Mouse (Mus musculus) gastrocnemius, adult 18-20 months (tissue): Measurements from ENCODE around the gene Psmb5. TPM values are rescaled to one million over a fixed set of nuclear protein-coding genes. Genes with fewer than 3 reads are reported as not detected.

Source experiments
- DNase-seq: peaks from one replicate; pipeline ENCODE4 v3.0.0; 2021; ENCODE audit warnings: low spot score
- long read RNA-seq, 2 experiments: library from polyadenylated mRNA; stranded (forward); transcript quantifications; one replicate each; pipeline ENCODE4 v2.0.0; 2021
- total RNA-seq, 2 experiments: library from RNA; stranded (reverse); gene quantifications; 2 replicates each; pipeline ENCODE4 v1.2.3; 2021

Psmb5 gene
- total RNA-seq, result 100 to 1,000 TPM; 162 to 169 TPM
- long read RNA-seq, experiment 1, transcript Psmb5-201 (3 exons, 899 nt), result major isoform, 137 of 144 reads
- long read RNA-seq, experiment 1, partial matches to known transcripts, result 4 of 144 reads
- long read RNA-seq, experiment 1, other reads (novel, unspliced or antisense), result 2 of 144 reads
- long read RNA-seq, experiment 2, transcript Psmb5-201 (3 exons, 899 nt), result major isoform, 118 of 129 reads
- long read RNA-seq, experiment 2, partial matches to known transcripts, result 10 of 129 reads
- long read RNA-seq, experiment 2, other reads (novel, unspliced or antisense), result 0 of 129 reads

DNA sequence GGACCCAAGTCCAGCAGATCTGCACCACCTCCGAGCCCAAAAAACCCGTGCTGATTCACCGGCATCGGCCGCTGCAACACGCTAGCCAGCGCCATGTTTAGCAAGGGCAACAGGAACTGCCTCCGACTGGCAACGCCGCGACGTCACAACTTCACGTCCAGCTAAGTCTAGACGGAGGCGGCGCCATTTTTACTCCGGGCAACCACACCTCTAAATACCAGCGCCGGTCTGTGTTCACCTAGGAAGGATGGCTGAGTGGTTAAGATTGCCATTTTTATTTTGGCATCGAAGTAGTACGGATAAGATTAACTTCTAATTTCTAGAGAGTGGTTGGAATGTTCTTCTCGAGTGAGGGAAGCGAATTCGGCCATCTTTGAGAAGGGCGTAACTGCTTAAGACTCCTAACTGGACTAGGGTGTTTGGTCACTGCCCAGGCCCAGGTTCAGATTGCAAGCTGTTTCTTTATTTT lies at the start of gene Psmb5:
Gene Psmb5 (minus strand): TSS at position 126 of the 469 bp plus-strand sequence.
- peak; percentile 85 for DNase-seq

- no peak for DNase-seq
These were observed 46.8 kb upstream of the Psmb5 start for GRCm38 (mm10) chr14:54664477-54665222.

DNA sequence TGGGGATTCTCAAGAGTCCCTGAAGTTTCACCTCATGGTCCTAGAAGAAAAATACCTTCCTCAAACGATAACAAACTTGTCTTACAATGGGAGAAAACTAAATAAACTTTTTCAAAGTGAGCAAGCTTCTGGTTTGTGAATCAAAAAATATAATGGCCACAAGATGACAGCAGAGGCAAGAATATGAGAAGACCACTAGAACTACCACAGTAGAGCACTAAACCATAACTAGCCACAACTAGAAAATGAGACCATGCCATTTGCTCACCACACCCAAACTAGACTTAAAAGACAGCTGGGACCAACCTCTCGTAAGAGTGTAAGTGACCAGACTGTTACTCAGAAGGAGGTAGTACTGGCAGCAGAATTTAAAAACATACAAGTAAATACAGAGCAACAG lies 42.2 kb upstream of the Psmb5 start:
- no peak for DNase-seq

DNA sequence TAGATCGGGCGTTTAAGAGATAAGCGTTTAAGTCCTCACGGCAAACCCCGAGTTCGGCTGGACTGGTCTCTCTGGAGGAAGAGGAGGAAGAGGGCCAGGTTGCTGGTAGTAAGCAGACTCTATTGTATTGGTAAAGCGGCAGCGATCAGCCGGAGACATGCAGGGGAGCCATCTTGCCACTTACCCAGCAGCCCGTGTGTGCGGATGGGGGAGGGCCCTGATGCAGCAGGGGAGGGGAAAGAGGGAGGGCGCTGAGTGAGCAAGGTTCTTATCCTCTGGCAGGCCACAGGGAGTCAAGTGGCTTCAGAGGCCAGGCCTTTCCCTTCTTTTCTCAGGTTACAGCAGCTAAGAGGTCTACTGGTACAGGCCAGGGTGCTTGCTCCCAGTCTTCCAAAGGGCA lies 35.7 kb upstream of the Psmb5 start:
- peak; percentile 91 for DNase-seq

GRCm38 (mm10) chr14:54652787-54653186 lies 35.0 kb upstream of the Psmb5 start:
- no peak for DNase-seq

DNA sequence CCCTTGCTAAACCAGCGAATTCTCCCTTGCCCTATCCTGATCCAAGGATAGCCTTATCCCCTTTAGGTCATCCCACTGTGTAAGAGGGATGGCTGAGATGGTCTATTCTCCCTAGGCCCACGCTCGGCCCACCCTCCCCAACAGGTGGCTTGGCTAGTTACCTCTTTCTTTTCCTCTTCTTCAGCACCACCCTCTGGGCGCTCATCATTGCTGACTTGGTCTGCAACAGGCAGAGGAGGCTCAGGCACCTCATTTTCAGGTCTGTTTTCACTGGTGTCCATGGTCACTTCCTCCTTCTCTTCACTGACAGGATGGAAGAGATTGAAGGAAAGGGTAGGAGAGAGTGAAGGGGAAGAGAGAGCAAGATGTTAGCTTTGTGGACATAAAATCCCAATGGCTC lies 33.7 kb upstream of the Psmb5 start:
- DNase-seq, result no peak

- DNase-seq, result peak; percentile 88
These were observed 33.0 kb upstream of the Psmb5 start for GRCm38 (mm10) chr14:54650621-54651454.

DNA sequence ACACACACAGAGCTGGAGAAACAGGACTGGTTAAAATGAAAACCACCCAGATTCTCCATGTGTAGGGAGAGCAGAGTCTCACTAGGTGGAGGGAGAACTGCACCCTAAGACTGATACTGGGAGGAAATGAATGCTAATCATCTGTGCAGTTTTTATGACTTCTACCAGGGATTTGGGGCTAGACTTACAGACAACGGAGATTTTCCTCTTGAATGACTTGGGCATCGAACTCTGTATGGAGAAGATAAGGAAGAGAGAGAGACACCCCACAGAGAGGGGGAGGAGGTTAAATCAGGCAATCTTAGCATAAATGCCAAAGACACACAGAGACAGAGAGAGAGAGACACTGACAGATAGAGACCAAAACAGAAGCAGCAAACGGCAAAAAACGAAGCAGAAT lies 30.1 kb upstream of the Psmb5 start:
- no peak for DNase-seq

- DNase-seq, result no peak
These were observed 29.2 kb upstream of the Psmb5 start for GRCm38 (mm10) chr14:54646898-54647636.

DNA sequence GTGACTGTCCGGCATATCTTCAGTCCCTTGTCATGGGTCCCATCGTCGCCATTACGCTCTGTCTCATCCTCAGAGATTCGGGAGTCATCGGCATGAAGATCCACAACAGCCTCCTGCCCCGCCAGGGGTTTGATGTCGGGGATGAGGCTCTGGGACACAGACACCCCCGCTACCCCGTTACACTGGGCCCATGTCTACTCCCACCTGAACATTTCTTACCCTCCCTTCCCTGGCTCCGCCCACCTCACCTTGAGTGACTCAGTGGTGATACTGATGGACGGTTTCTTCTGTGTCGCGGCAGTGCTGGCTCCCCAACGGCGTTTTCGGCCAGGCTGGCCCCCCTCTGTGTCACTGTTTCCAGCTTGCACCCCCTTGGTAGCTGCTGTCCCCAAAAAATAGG lies 28.6 kb upstream of the Psmb5 start:
- no peak for DNase-seq

GRCm38 (mm10) chr14:54644294-54644693 lies 26.5 kb upstream of the Psmb5 start:
- DNase-seq, result no peak

DNA sequence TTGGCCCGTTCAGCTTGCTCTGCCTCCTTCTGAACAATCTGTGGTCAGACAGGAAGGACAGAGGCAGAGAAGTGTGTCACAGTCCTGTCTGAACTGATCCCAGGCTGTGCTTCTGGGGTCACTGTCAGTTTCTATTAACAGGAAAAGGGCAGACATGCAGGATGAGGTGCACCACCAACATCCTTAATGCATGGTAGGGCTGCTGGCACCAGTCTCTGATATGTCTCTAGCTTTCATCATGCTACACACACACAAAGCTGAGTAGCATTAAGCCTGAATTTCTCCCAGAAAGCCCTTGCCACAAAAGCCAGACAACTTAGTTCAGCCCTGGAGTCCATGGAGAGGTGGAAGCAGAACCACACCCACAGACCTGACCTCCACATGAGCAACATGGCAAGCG lies 25.2 kb upstream of the Psmb5 start:
- DNase-seq, result no peak

DNA sequence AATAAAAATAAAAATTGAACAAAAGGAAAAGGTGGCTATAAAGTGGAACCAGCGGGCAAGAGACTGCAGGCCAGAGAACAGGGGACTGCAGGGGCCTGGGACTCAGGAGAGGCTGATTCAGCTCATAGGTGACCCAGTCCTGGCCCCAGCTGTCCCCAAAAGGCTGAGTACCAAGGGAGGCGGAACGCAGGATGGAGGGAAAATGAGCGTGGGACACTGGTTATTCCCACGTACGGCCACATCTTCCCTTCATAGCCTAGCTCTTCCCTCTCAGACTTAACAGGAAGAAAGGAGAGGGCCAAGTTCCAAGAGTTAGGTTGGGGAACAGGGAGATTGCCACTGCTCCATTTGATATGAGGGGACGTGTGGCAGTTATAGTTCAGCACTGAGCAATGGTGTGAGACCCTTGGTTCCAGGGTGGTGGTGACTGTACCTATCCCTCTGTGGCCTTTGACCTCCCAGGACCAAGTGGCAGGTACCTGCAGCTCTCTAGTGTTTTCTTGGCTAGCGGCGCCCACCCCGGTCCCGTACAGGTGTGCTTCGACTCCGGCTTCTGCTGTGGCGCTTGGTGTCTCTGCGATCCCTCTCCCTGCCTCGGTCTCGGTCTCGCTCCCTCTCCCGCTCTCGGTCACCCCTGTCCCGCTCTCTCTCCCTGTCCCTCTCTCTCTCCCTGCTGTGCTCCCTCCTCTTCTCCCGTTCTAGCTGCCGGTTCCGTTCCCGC lies 24.6 kb upstream of the Psmb5 start:
- no peak for DNase-seq

GRCm38 (mm10) chr14:54641305-54641969 lies 23.6 kb upstream of the Psmb5 start, which contains the start of gene Cdh24:
Cdh24 (minus strand) TSS chr14:54641364.
- peak; percentile 78 for DNase-seq

- no peak for DNase-seq
These were observed 23.1 kb upstream of the Psmb5 start, which contains the start of gene Gm17606 for GRCm38 (mm10) chr14:54640946-54641304. Gm17606 (plus strand) TSS chr14:54640952.

GRCm38 (mm10) chr14:54640121-54640520 lies 22.3 kb upstream of the Psmb5 start:
- no peak for DNase-seq

GRCm38 (mm10) chr14:54638210-54638609 lies 20.4 kb upstream of the Psmb5 start:
- no peak for DNase-seq

DNA sequence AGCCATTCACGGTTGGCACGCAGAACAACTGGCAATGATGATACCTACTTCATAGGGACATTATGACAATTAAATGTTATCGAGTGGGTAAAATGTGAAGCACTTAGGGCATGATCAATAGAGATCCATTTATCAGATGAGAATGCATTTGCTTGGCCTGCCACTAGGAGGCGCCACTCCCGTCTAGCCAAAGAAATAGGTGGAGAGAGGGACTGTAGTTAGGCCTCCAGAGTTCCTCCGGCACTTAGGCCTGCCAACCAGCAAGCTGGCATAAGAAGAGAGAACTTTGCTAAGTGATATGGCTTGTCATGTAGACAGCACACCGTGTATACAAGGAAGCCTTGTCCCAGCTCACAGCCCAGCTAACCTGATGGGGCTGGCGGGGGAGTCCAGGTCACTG lies 19.1 kb upstream of the Psmb5 start:
- peak; percentile 37 for DNase-seq

DNA sequence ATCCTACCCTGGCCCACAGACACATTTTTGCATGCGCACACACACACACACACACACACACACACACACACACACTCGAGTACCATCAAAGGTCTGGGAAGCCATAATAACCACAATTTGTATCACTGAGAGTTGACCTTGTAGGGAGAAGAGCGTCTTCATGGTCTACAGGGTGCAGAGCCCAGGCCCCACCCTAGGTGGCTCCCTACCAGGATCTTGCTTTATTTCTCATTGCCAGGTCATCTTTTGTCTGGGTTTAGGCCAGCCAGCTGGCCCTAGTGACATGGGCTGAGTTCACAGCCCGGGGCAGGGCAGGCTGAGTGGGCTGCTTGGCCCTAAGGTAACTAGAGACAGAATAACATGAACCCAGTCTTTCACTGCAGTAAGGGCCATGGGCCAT lies 16.4 kb upstream of the Psmb5 start:
- DNase-seq, result no peak

DNA sequence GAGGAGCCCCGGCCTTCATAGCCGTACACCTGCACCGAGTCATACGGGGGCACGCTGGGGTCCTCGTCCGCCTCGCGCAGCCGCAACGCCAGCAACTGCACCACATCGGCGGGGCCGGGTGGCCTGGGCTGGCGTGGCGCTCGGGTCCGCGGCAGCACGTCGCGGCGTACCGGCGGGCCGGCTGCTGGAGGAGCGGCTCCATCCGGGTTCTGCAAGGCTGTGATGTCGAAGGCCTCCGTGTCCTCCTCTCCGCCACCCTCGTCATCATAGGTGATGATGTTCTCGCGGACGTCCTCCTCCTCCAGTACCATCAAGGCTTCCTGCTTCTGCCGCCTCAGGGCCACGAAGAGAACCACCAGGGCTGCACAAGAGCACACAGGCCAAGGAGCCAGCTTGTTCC lies 14.4 kb upstream of the Psmb5 start:
- no peak for DNase-seq
